Mouse (Mus musculus): ENCODE data around the gene Grtp1. TPM values are rescaled to one million over a fixed set of nuclear protein-coding genes. Genes with fewer than 3 reads are reported as not detected.

The Grtp1 gene
- polyA plus RNA-seq, 1 experiment from 2014 or later, result 15.3 TPM

DNA sequence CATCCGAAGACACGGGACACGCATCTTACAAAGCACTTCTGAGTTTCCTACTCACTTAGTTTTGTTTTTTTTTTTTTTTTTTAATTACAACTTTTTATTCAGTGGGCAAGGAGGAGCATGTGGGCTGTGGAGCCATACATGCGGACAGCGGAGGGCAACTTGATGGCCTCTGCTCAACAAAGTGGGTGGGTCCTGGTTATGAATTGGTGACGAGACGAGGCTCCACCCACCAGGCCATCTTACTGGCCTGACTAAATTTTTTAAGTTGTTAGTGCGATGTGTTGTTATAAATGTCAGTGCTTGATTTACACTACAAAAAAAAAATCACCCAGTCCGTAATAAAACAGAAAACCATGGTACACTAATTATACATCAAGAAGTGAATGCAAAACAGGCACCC is 20.0 kb downstream of the Grtp1 start:
- DNase-seq (ENCODE audit: low spot score), result no peak
- no peaks in the 10 kb centered on the region for H3K27me3 ChIP-seq (replicated peaks; ENCODE audit: low read depth, poor library complexity, severe bottlenecking)
- no peak overlapping the region for H3K27ac ChIP-seq (replicated peaks)
- 0 out of 2 replicates have a peak, but pooled peaks cover 4% of the 10 kb centered on the region for H3K4me1 ChIP-seq
- 88% methylated on average over 9 of the region's 9 CpGs for WGBS
- no peak overlapping the region for H3K4me3 ChIP-seq
- H3K36me3 ChIP-seq (replicated peaks), result peaks cover 49% of the 10 kb centered on the region
- H3K9me3 ChIP-seq, result no peaks in the 10 kb centered on the region

DNA sequence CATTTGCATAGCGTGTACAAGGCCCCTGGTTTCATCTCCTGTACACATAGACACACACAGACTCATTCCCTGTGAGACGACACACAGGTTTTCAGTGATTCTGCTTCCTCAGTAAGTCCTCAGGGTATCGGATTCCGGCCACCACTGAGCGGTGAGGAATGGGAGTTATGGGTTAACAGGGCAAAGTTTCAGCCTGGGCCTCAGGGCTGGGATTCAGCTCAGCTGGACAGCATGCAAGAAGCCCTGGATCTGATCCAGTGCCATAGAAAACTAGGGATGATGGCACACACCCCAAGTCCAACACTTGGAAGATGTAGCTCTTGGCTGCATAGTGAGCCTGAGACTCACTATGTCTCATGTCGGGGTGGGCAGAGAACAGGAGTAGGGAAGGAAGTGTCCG is 20.5 kb downstream of the Grtp1 start:
- H3K27ac ChIP-seq (replicated peaks), result no peak overlapping the region
- H3K36me3 ChIP-seq (replicated peaks), result peaks cover 51% of the 10 kb centered on the region
- H3K4me1 ChIP-seq, result 0 out of 2 replicates have a peak, but pooled peaks cover 4% of the 10 kb centered on the region
- H3K9me3 ChIP-seq, result no peaks in the 10 kb centered on the region
- H3K4me3 ChIP-seq, result no peak overlapping the region
- H3K27me3 ChIP-seq (replicated peaks; ENCODE audit: low read depth, poor library complexity, severe bottlenecking), result no peaks in the 10 kb centered on the region
- WGBS, result 72% methylated on average over 7 of the region's 7 CpGs
- DNase-seq (ENCODE audit: low spot score), result no peak

DNA sequence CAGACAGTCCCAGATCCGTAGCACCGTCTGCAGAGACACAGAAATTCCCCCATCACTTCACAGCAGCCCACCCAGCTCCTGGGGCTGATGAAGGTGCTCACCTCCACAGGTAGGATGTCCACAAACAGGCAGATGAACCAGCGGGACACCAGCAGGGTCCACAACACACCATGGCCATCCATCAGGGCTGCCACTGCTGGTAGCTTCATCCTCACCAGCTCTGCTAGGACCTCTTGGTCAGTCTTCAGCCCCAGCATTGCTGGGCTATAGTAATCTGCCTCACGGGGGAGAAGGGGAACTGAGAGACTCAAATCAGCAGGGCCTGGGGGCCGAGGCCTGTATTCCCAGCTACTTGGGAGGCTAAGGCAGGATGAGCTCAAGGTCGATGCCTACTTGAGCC is 20.9 kb downstream of the Grtp1 start:
- no peak for DNase-seq (ENCODE audit: low spot score)
- H3K4me3 ChIP-seq, result no peak overlapping the region
- 79% methylated on average over 6 of the region's 6 CpGs for WGBS
- 0 out of 2 replicates have a peak, but pooled peaks cover 4% of the 10 kb centered on the region for H3K4me1 ChIP-seq
- H3K27ac ChIP-seq (replicated peaks), result 0 out of 2 replicates have a peak overlapping the region, but pooled peaks have one; percentile 19
- no peaks in the 10 kb centered on the region for H3K9me3 ChIP-seq
- no peaks in the 10 kb centered on the region for H3K27me3 ChIP-seq (replicated peaks; ENCODE audit: low read depth, poor library complexity, severe bottlenecking)
- peaks cover 51% of the 10 kb centered on the region for H3K36me3 ChIP-seq (replicated peaks)

DNA sequence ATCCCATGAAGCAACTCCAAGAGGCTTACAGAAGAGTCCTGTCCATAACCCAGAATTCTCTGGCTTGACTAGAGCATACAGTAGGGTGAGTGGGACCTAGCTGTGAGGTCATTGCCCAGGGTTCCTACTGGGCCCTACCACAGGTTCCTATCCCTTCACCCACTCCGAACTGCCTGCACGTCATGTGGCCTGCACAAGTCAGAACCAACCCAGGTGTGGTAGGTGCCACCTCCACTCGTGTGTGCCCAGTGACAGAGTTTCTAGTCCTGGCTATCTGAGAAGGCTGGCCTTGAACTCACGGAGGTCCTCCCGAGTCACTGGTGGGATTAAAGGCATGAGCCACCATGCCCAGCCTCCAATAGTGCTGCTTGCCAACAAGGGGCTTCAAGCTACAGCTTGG is 22.3 kb downstream of the Grtp1 start:
- WGBS, result 92% methylated on average over 5 of the region's 5 CpGs
- H3K9me3 ChIP-seq, result no peaks in the 10 kb centered on the region
- no peaks in the 10 kb centered on the region for H3K27me3 ChIP-seq (replicated peaks; ENCODE audit: low read depth, poor library complexity, severe bottlenecking)
- H3K4me3 ChIP-seq, result no peak overlapping the region
- H3K36me3 ChIP-seq (replicated peaks), result peaks cover 62% of the 10 kb centered on the region
- no peak for DNase-seq (ENCODE audit: low spot score)
- no peak overlapping the region for H3K27ac ChIP-seq (replicated peaks)
- 0 out of 2 replicates have a peak, but pooled peaks cover 4% of the 10 kb centered on the region for H3K4me1 ChIP-seq

DNA sequence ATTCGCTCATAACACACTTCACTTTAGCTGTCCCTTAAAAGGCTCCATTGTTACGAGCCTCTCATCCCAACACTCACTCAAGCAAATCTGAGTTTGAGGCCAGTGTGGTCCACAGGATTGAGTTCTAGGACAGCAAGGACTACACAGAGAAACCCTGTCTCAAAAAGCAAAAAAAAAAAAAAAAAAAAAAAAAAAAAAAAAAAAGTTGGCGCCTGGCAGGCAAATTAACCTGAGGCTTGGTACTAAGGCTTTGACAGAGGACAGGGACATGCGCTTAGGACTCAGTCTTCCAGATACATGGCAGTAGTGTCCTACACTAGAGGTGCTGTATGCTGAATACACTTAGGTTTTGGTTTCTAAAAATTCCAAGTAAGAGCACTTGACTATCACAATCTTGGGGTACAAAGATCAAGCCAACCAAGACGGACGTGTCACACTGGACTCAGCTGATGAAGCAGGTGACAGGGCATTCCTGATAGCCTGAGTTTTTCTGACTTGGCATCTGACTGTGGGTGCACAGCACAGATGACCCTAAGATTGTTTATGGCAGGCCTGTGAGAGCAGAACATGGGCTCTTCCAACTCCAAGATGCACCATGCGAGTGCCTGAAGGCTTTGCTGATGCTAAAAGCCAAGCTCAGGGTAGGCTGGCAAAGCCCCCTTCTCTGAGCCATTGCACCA is 23.1 kb downstream of the Grtp1 start:
- Histone ChIP-seq H3K27me3 (replicated peaks; ENCODE audit: low read depth, poor library complexity, severe bottlenecking) (no peaks in the 10 kb centered on the region), H3K27ac (replicated peaks) (no peak overlapping the region), H3K4me3 (no peak overlapping the region), H3K9me3 (no peaks in the 10 kb centered on the region), H3K4me1 (0 out of 2 replicates have a peak, but pooled peaks cover 4% of the 10 kb centered on the region), H3K36me3 (replicated peaks) (peaks cover 67% of the 10 kb centered on the region)
- 92% methylated on average over 7 of the region's 7 CpGs for WGBS
- DNase-seq (ENCODE audit: low spot score), result no peak

DNA sequence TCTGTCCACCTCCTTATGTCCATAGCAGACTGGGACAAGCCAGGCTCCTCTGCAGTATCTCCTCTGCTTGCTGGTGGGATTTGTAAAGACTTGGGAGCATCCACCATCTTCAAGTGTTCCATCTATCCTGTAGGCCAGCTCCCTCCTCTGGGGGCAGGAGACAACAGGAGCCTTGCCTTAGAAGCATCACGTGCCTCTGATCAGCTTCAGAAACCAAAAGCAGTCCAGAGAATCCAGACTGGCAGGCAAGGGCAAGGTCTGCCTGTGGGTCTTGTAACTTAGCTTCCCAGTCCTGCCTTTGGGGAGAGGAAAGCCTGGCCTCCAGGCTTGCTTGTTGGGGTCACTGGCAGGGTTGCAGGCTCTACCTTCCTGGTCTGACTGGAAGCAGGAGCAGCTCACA is 24.8 kb downstream of the Grtp1 start:
- no peak overlapping the region for H3K27ac ChIP-seq (replicated peaks)
- no peak overlapping the region for H3K4me3 ChIP-seq
- H3K27me3 ChIP-seq (replicated peaks; ENCODE audit: low read depth, poor library complexity, severe bottlenecking), result no peaks in the 10 kb centered on the region
- H3K9me3 ChIP-seq, result no peaks in the 10 kb centered on the region
- H3K36me3 ChIP-seq (replicated peaks), result peaks cover 83% of the 10 kb centered on the region
- DNase-seq (ENCODE audit: low spot score), result no peak
- 0 out of 2 replicates have a peak, but pooled peaks cover 4% of the 10 kb centered on the region for H3K4me1 ChIP-seq
- WGBS, result 83% methylated on average over 1 of the region's 1 CpGs

DNA sequence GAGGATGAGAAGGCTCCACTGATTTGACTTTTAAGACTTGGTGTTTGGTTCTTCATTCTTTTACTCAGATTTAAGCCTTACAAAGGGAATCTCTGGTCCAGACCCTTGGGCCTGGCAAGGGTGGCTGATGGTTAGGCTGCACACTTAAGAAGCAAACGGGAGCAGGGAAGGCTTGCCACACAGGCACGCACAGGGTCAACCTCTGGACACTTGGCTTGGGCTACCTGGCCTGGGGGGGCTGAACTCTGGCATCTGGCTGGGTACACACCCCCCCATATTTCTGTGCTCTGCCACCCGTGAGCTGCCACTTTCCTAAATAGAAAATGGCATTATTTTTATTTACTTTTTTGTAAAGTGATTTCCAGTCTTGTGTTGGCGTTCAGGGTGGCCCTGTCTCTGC is 25.6 kb downstream of the Grtp1 start:
- 90% methylated on average over 4 of the region's 4 CpGs for WGBS
- Histone ChIP-seq H3K4me3 (no peak overlapping the region), H3K4me1 (0 out of 2 replicates have a peak, but pooled peaks cover 4% of the 10 kb centered on the region), H3K27me3 (replicated peaks; ENCODE audit: low read depth, poor library complexity, severe bottlenecking) (no peaks in the 10 kb centered on the region), H3K36me3 (replicated peaks) (peaks cover 92% of the 10 kb centered on the region), H3K27ac (replicated peaks) (no peak overlapping the region), H3K9me3 (no peaks in the 10 kb centered on the region)
- DNase-seq (ENCODE audit: low spot score), result no peak

DNA sequence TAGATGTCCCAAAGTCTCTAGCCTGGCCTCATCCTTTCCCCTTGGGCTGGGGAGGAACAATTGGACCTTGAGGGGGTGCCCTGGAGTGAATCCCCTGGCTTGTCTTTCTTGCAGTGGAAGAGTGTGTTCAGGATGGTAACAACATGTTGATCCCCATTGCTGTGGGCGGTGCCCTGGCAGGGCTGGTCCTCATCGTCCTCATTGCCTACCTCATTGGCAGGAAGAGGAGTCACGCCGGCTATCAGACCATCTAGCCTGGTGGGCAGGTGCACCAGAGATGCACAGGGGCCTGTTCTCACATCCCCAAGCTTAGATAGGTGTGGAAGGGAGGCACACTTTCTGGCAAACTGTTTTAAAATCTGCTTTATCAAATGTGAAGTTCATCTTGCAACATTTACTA is 26.1 kb downstream of the Grtp1 start:
- Histone ChIP-seq H3K27ac (replicated peaks) (no peak overlapping the region), H3K4me1 (no peaks in the 10 kb centered on the region), H3K36me3 (replicated peaks) (peaks cover 97% of the 10 kb centered on the region), H3K27me3 (replicated peaks; ENCODE audit: low read depth, poor library complexity, severe bottlenecking) (no peaks in the 10 kb centered on the region), H3K4me3 (no peak overlapping the region), H3K9me3 (no peaks in the 10 kb centered on the region)
- DNase-seq (ENCODE audit: low spot score), result no peak
- 92% methylated on average over 4 of the region's 4 CpGs for WGBS

DNA sequence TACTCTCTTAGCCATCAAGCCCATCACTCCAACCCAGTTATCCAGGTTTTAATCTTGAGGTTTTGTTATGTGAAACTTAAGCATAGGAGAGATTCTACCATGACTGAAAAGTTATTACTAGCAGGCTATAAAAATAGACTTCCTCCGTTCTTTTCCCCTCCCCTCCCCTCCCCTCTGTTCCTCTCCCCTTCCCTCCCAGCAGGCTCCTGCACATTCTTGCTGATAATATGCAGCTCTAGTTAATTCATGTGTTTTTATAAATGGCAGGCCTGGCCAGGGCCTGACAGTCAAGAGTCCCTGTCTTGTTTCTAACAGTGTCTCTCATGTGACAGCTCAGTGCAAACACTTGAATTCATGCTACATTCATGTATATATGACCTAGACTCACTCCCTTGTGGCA is 29.9 kb downstream of the Grtp1 start:
- Histone ChIP-seq H3K9me3 (no peaks in the 10 kb centered on the region), H3K36me3 (replicated peaks) (peaks cover 98% of the 10 kb centered on the region), H3K27me3 (replicated peaks; ENCODE audit: low read depth, poor library complexity, severe bottlenecking) (no peaks in the 10 kb centered on the region), H3K4me3 (no peak overlapping the region), H3K4me1 (no peaks in the 10 kb centered on the region), H3K27ac (replicated peaks) (no peak overlapping the region)
- WGBS, result 79% methylated on average over 1 of the region's 1 CpGs
- no peak for DNase-seq (ENCODE audit: low spot score)

DNA sequence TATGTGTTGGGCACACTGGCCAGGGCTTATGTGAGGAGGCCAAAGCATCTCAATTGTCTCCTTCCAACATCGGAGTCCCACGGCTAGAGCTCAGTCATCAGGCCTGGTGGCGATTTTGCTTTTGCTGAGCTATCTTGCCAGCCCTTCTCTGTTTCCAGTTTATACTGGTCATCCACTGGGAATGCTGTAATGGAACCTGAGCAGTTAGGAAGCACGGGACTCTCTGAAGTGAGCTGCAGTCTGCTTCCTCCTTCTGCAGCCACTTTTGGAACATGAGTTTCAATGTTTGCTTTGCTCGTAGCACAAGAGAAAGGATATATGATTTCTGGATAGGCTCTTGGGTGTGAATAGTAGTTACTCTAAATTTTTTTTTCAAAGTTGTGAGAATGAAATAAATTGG is 36.1 kb downstream of the Grtp1 start:
- Histone ChIP-seq H3K4me1 (peaks cover 11% of the 10 kb centered on the region), H3K9me3 (no peaks in the 10 kb centered on the region), H3K27me3 (replicated peaks; ENCODE audit: low read depth, poor library complexity, severe bottlenecking) (no peaks in the 10 kb centered on the region), H3K27ac (replicated peaks) (no peak overlapping the region), H3K4me3 (no peak overlapping the region), H3K36me3 (replicated peaks) (peaks cover 44% of the 10 kb centered on the region)
- WGBS, result 89% methylated on average over 5 of the region's 5 CpGs
- DNase-seq (ENCODE audit: low spot score), result no peak

DNA sequence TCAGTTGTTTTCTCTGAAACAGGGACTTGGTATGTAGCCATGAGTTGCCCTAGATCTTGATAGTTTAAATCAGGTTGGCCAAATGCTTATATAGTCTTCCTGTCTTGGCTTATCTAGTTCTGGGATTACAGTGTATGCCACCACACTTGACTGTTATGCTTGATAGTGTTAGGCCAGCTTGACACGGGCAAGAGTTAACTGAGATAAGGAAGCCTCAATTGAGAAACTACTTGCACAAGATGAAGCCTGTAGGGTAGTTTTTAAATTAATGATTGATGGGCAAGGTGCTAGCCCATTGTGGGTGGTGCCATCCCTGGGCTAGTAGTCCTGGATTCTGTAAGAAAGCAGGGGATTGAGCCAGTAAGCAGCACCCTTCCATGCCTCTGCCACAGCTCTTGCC is 36.9 kb downstream of the Grtp1 start:
- WGBS, result 94% methylated on average over 1 of the region's 1 CpGs
- Histone ChIP-seq H3K27ac (replicated peaks) (no peak overlapping the region), H3K4me1 (peaks cover 12% of the 10 kb centered on the region), H3K9me3 (no peaks in the 10 kb centered on the region), H3K27me3 (replicated peaks; ENCODE audit: low read depth, poor library complexity, severe bottlenecking) (no peaks in the 10 kb centered on the region), H3K36me3 (replicated peaks) (peaks cover 36% of the 10 kb centered on the region), H3K4me3 (no peak overlapping the region)
- DNase-seq (ENCODE audit: low spot score), result no peak

DNA sequence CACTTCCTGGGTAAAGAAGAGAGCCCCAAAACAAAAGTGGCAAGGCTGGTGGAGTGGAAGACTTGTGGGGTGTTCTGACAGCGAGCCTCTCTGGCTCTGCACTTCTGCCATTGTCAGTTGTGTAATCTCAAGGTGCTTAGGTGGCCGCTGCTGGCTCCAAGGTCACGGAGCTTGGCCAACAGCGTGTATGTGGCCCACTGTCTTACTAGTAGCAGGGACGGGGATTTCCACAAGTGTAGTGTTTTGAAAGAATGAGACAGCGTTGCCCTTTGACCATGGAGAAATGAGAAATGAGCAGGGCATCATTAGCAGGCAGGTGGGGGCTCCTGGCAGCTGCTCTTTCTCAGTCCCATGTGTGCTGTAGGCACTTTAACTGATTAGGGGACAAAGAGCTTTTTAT is 38.3 kb downstream of the Grtp1 start:
- Histone ChIP-seq H3K27me3 (replicated peaks; ENCODE audit: low read depth, poor library complexity, severe bottlenecking) (no peaks in the 10 kb centered on the region), H3K9me3 (no peaks in the 10 kb centered on the region)
- 88% methylated on average over 6 of the region's 6 CpGs for WGBS

DNA sequence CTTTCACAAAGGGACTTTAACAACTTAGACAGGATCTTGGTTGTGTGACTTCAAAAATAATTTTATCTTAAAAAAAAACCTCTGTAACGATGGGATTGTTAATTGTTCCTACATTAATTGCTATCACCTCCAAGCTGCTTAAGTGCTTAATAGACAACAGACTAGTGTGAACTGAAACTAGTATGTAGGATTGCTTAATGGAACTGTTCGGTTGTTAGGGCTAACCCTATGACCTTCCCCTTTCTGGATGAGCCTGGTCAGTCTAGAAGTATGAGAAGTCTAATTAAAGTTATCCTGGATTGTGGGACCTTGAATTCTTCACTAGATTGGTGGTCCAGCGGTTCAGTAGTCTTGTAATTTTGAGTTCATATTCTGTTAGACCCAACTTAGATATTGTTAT is 39.7 kb downstream of the Grtp1 start:
- H3K27ac ChIP-seq (replicated peaks), result no peak overlapping the region
- H3K27me3 ChIP-seq (replicated peaks; ENCODE audit: low read depth, poor library complexity, severe bottlenecking), result no peaks in the 10 kb centered on the region
- peak overlapping the region; percentile 100; the same call in 1 of the 2 replicates for H3K4me3 ChIP-seq
- no peak for DNase-seq (ENCODE audit: low spot score)
- WGBS, result 84% methylated on average over 3 of the region's 3 CpGs
- H3K36me3 ChIP-seq (replicated peaks), result peaks cover 9% of the 10 kb centered on the region
- no peaks in the 10 kb centered on the region for H3K9me3 ChIP-seq
- peaks cover 13% of the 10 kb centered on the region for H3K4me1 ChIP-seq

More for the DNA sequence above, 38.3 kb downstream of the Grtp1 start:
- no peak for DNase-seq (ENCODE audit: low spot score)
- H3K4me3 ChIP-seq, result no peak overlapping the region
- no peak overlapping the region for H3K27ac ChIP-seq (replicated peaks)
- H3K36me3 ChIP-seq (replicated peaks), result peaks cover 21% of the 10 kb centered on the region
- peaks cover 13% of the 10 kb centered on the region for H3K4me1 ChIP-seq

Data from embryonic facial prominence, embryonic 10.5 days (tissue).